Mouse (Mus musculus) CH12.LX (cell line): ENCODE measurements at regions not wholly inside any gene's neighbourhood (a gene's known extent, or its start where the extent isn't known, plus 50 kb on each side); places are given as distances from the start of the nearest gene placed in this dataset.

Experiments
- DNase-seq: peaks from one replicate; pipeline ENCODE4 v3.0.0-alpha.2; 2013; ENCODE audit errors: extremely low read depth
- H3K27ac ChIP-seq: 2 replicates; pipeline ENCODE4 v1.5.1; 2012; ENCODE audit warnings: low read depth, mild to moderate bottlenecking, control low read depth, moderate library complexity; ENCODE audit not compliant: insufficient read depth
- H3K27me3 ChIP-seq: replicated peaks from 2 replicates; pipeline ENCODE3; 2012; ENCODE audit warnings: inconsistent platforms
- H3K36me3 ChIP-seq, 2 experiments: replicated peaks in 1 of 2; 2 replicates each; pipeline versions ENCODE3 to v1.6.1; 2012; ENCODE audit warnings: inconsistent platforms in 1 of 2, low read length in 1 of 2, mild to moderate bottlenecking in 1 of 2, mixed read lengths in 1 of 2, moderate library complexity in 1 of 2; ENCODE audit not compliant: control insufficient read depth in 1 of 2, insufficient read depth in 1 of 2
- H3K4me1 ChIP-seq, 2 experiments: 2 replicates each; pipeline ENCODE4 v1.6.1; 2012; ENCODE audit warnings: inconsistent platforms in 1 of 2, moderate library complexity in 1 of 2; ENCODE audit not compliant: insufficient read depth in 2 of 2, control insufficient read depth in 1 of 2
- H3K4me2 ChIP-seq: 2 replicates; pipeline ENCODE4 v1.6.1; 2012; ENCODE audit warnings: low read depth, mild to moderate bottlenecking, control low read depth; ENCODE audit not compliant: poor library complexity, insufficient read depth, severe bottlenecking
- H3K4me3 ChIP-seq, 3 experiments: fragments of 150-350 bp in 1 of 3; sonication (generic) in 1 of 3; replicated peaks in 1 of 3; 2 replicates each; pipeline versions ENCODE3 to v1.5.1; 2011 to 2012; ENCODE audit warnings: low read depth in 2 of 3, low read length in 2 of 3, mild to moderate bottlenecking in 2 of 3, moderate library complexity in 2 of 3, control low read depth in 1 of 3, improper control_type of control experiment in 1 of 3, inconsistent platforms in 1 of 3, mixed read lengths in 1 of 3; ENCODE audit not compliant: poor library complexity in 1 of 3
- H3K79me2 ChIP-seq: replicated peaks from 2 replicates; pipeline ENCODE4 v1.6.1; 2012; ENCODE audit warnings: mild to moderate bottlenecking, moderate library complexity; ENCODE audit not compliant: control insufficient read depth, poor library complexity, insufficient read depth, severe bottlenecking; ENCODE audit errors: extremely low read depth
- H3K9ac ChIP-seq: 2 replicates; pipeline ENCODE4 v1.6.1; 2012; ENCODE audit warnings: low read depth, mild to moderate bottlenecking, control low read depth, moderate library complexity; ENCODE audit not compliant: insufficient read depth
- H3K9me3 ChIP-seq: replicated peaks from 2 replicates; pipeline ENCODE3; 2012; ENCODE audit warnings: low read length, inconsistent platforms, mixed read lengths
- BHLHE40 ChIP-seq: IDR thresholded peaks from 2 replicates; pipeline ENCODE4 v1.6.1; 2011; ENCODE audit warnings: mild to moderate bottlenecking, low read depth, low read length, improper control_type of control experiment
- CTCF ChIP-seq, 2 experiments: IDR thresholded peaks in 1 of 2; conservative IDR thresholded peaks in 1 of 2; 2 replicates each; pipeline ENCODE4 v1.5.1; 2011 to 2012; ENCODE audit warnings: low read depth in 2 of 2, low read length in 2 of 2, improper control_type of control experiment in 1 of 2, inconsistent platforms in 1 of 2, mild to moderate bottlenecking in 1 of 2, moderate library complexity in 1 of 2
- E2F4 ChIP-seq: IDR thresholded peaks from 2 replicates; pipeline ENCODE4 v1.6.1; 2011; ENCODE audit warnings: low read depth, low read length, improper control_type of control experiment; ENCODE audit not compliant: insufficient replicate concordance
- ELF1 ChIP-seq: IDR thresholded peaks from 2 replicates; pipeline ENCODE4 v1.6.1; 2014; ENCODE audit warnings: low read depth, mild to moderate bottlenecking, inconsistent platforms, low read length, improper control_type of control experiment
- EP300 ChIP-seq: IDR thresholded peaks from 2 replicates; pipeline ENCODE4 v1.6.1; 2011; ENCODE audit warnings: low read length, improper control_type of control experiment
- ETS1 ChIP-seq: conservative IDR thresholded peaks from 2 replicates; pipeline ENCODE4 v1.6.1; 2012; ENCODE audit warnings: low read depth, mild to moderate bottlenecking, inconsistent platforms, low read length, improper control_type of control experiment, moderate library complexity
- GABPA ChIP-seq: IDR thresholded peaks from 2 replicates; pipeline ENCODE4 v1.6.1; 2012; ENCODE audit warnings: low read depth, low read length, improper control_type of control experiment, inconsistent platforms; ENCODE audit not compliant: insufficient replicate concordance
- HCFC1 ChIP-seq: IDR thresholded peaks from 2 replicates; pipeline ENCODE4 v1.6.1; 2012; ENCODE audit warnings: low read depth, mild to moderate bottlenecking, inconsistent platforms, low read length, improper control_type of control experiment
- IRF4 ChIP-seq: IDR thresholded peaks from 2 replicates; pipeline ENCODE4 v1.6.1; 2014; ENCODE audit warnings: low read depth, mild to moderate bottlenecking, inconsistent platforms, low read length, improper control_type of control experiment
- KAT2A ChIP-seq: IDR thresholded peaks from 2 replicates; pipeline ENCODE4 v1.6.1; 2012; ENCODE audit warnings: low read length, improper control_type of control experiment, inconsistent platforms; ENCODE audit not compliant: insufficient replicate concordance
- MAFK ChIP-seq: IDR thresholded peaks from 2 replicates; pipeline ENCODE4 v1.6.1; 2011; ENCODE audit warnings: low read length, improper control_type of control experiment; ENCODE audit not compliant: insufficient replicate concordance
- MAX ChIP-seq: IDR thresholded peaks from 2 replicates; pipeline ENCODE4 v1.6.1; 2011; ENCODE audit warnings: low read length, improper control_type of control experiment
- MEF2A ChIP-seq: IDR thresholded peaks from 2 replicates; pipeline ENCODE4 v1.6.1; 2014; ENCODE audit warnings: low read depth, mild to moderate bottlenecking, inconsistent platforms, low read length, improper control_type of control experiment, borderline replicate concordance
- MXI1 ChIP-seq: IDR thresholded peaks from 2 replicates; pipeline ENCODE4 v1.6.1; 2011; ENCODE audit warnings: mild to moderate bottlenecking, low read depth, low read length, improper control_type of control experiment
- NELFE ChIP-seq: IDR thresholded peaks from 2 replicates; pipeline ENCODE4 v1.6.1; 2011; ENCODE audit warnings: low read depth, low read length, improper control_type of control experiment
- NRF1 ChIP-seq: IDR thresholded peaks from 2 replicates; pipeline ENCODE4 v1.6.1; 2014; ENCODE audit warnings: low read depth, mild to moderate bottlenecking, inconsistent platforms, low read length, improper control_type of control experiment, moderate library complexity
- PAX5 ChIP-seq: IDR thresholded peaks from 2 replicates; pipeline ENCODE4 v1.6.1; 2012; ENCODE audit warnings: low read length, inconsistent platforms, mixed read lengths
- RAD21 ChIP-seq: IDR thresholded peaks from 2 replicates; pipeline ENCODE4 v1.6.1; 2011; ENCODE audit warnings: low read depth, mild to moderate bottlenecking, low read length, improper control_type of control experiment, moderate library complexity
- SMC3 ChIP-seq: IDR thresholded peaks from 2 replicates; pipeline ENCODE4 v1.6.1; 2011; ENCODE audit warnings: low read depth, low read length, improper control_type of control experiment
- TBP ChIP-seq: conservative IDR thresholded peaks from 2 replicates; pipeline ENCODE4 v1.6.1; 2011; ENCODE audit warnings: low read depth, low read length, improper control_type of control experiment
- TCF12 ChIP-seq: IDR thresholded peaks from 2 replicates; pipeline ENCODE4 v1.6.1; 2014; ENCODE audit warnings: low read depth, mild to moderate bottlenecking, inconsistent platforms, low read length, improper control_type of control experiment
- UBTF ChIP-seq: IDR thresholded peaks from 2 replicates; pipeline ENCODE4 v1.6.1; 2012; ENCODE audit warnings: low read depth, mild to moderate bottlenecking, inconsistent platforms, low read length, improper control_type of control experiment, moderate library complexity
- USF1 ChIP-seq: IDR thresholded peaks from 2 replicates; pipeline ENCODE4 v1.6.1; 2014; ENCODE audit warnings: low read depth, mild to moderate bottlenecking, inconsistent platforms, low read length, improper control_type of control experiment
- ZC3H11A ChIP-seq: IDR thresholded peaks from 2 replicates; pipeline ENCODE4 v1.6.1; 2012; ENCODE audit warnings: low read depth, mild to moderate bottlenecking, inconsistent platforms, low read length, improper control_type of control experiment
- ZKSCAN1 ChIP-seq: IDR thresholded peaks from 2 replicates; pipeline ENCODE4 v1.6.1; 2012; ENCODE audit warnings: low read depth, inconsistent platforms, low read length, improper control_type of control experiment, borderline replicate concordance
- ZNF384 ChIP-seq: IDR thresholded peaks from 2 replicates; pipeline ENCODE4 v1.6.1; 2012; ENCODE audit warnings: low read depth, low read length, improper control_type of control experiment, inconsistent platforms
- dilution Hi-C: fragments of 300-500 bp; cut with MboI; formaldehyde crosslinking; loops from 2 replicates; pipeline ENCODE4 v1.14.3; 2020; ENCODE audit warnings: low sequenced_read_pairs; ENCODE audit not compliant: extremely low pct_unique_long_range_greater_than_20kb, extremely low pct_ligation_motif_present
- in situ Hi-C: fragments of 300-500 bp; cut with MboI; formaldehyde crosslinking; loops from 3 replicates; pipeline ENCODE4 v1.14.3; 2019; ENCODE audit warnings: low sequenced_read_pairs, low pct_ligation_motif_present, low pct_unique_long_range_greater_than_20kb, mixed read lengths

- Histone ChIP-seq H3K9me3 (no peaks in the 10 kb centered on the region), H3K4me1 (no peaks in the 10 kb centered on the region), H3K4me2 (no peak overlapping the region), H3K27me3 (no peaks in the 10 kb centered on the region), H3K4me3 (no peak overlapping the region), H3K79me2 (no peaks in the 10 kb centered on the region), H3K27ac (no peak overlapping the region), H3K36me3 (no peaks in the 10 kb centered on the region), H3K9ac (no peak overlapping the region)
- dilution Hi-C loops: no loop called here
- no peak for TF ChIP-seq E2F4
- TF ChIP-seq MXI1: no peak
- no peak for TF ChIP-seq ETS1
- TF ChIP-seq CTCF (conservative IDR thresholded peaks at IDR 0.05 in 1 of 2, IDR thresholded peaks at IDR 0.05 in 1 of 2; ENCODE audit: low read depth in 2 of 2, low read length in 2 of 2): no peak
- no peak for TF ChIP-seq SMC3
- no peak for TF ChIP-seq MEF2A
- TF ChIP-seq HCFC1: no peak
- no peak for TF ChIP-seq ZC3H11A
- TF ChIP-seq UBTF: no peak
- no peak for TF ChIP-seq ELF1
- TF ChIP-seq NELFE: no peak
- TF ChIP-seq TCF12: no peak
- TF ChIP-seq MAFK: no peak
- in situ Hi-C loops: no loop called here
- no peak for DNase-seq
These were observed 1063.3 kb downstream of the 5730522E02Rik start for GRCm38 (mm10) chr11:25147287-25147686.

- Histone ChIP-seq H3K4me3 (no peak overlapping the region), H3K9ac (no peak overlapping the region), H3K9me3 (no peaks in the 10 kb centered on the region), H3K27ac (no peak overlapping the region), H3K27me3 (no peaks in the 10 kb centered on the region), H3K79me2 (no peaks in the 10 kb centered on the region), H3K36me3 (no peaks in the 10 kb centered on the region), H3K4me2 (no peak overlapping the region), H3K4me1 (no peaks in the 10 kb centered on the region)
- dilution Hi-C loops (no loop called here), in situ Hi-C loops (no loop called here)
- DNase-seq: no peak
- TF ChIP-seq IRF4 (no peak), CTCF (conservative IDR thresholded peaks at IDR 0.05 in 1 of 2, IDR thresholded peaks at IDR 0.05 in 1 of 2; ENCODE audit: low read depth in 2 of 2, low read length in 2 of 2) (no peak), ELF1 (no peak), EP300 (no peak), NRF1 (no peak), RAD21 (no peak), MEF2A (no peak), SMC3 (no peak), MAX (no peak), TBP (no peak), ZKSCAN1 (no peak), ZNF384 (no peak), GABPA (no peak), USF1 (no peak), ETS1 (no peak), E2F4 (no peak), BHLHE40 (no peak), UBTF (no peak), PAX5 (no peak), KAT2A (no peak)
These were observed 1053.9 kb downstream of the 5730522E02Rik start for GRCm38 (mm10) chr11:25156705-25157104.
